In the genomic region with DNA sequence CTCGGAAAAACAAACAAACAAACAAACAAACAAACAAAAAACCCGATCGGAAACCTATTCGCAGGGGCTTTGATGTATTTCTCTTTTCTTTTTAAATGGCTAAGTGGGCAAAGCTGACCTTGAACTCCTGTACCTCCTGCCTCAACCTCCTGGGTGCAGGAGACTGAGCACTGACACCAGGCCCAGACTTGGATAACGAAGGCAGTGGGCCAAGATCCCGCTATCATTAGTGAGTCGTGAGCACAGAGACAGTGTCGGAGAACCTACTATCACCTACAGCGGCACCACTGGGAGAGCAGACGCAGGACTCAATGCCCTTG, we compare ENCODE assay signal across 8 mouse cellular contexts. TPM values are rescaled to one million over a fixed set of nuclear protein-coding genes. Genes with fewer than 3 reads are reported as not detected.
DNase-seq lines count a peak whose midpoint lies in the region; ATAC-seq and TF ChIP-seq lines count a peak whose summit lies in the region.

No protein-coding gene starts in this region.

- no peak for TF ChIP-seq CTCF in testis, adult 2 months (IDR thresholded peaks at IDR 0.05; ENCODE audit: control insufficient read depth, insufficient read depth, insufficient replicate concordance, low read depth, low read length)

- H3K4me1 ChIP-seq in erythroblast, embryonic 14.5 days (ENCODE audit: control insufficient read depth): peaks cover 46% of the 10 kb centered on the region
- H3K4me1 ChIP-seq in testis, adult 2 months (ENCODE audit: control insufficient read depth, insufficient read depth, low read length): peaks cover 4% of the 10 kb centered on the region
- H3K4me1 ChIP-seq in liver, embryonic 12.5 days: peaks cover 44% of the 10 kb centered on the region
- H3K4me1 ChIP-seq in stomach, embryonic 16.5 days (ENCODE audit: control insufficient read depth, insufficient read depth, low read length): peaks cover 3% of the 10 kb centered on the region; the same call in 1 of the 2 replicates

- H3K27ac ChIP-seq in testis, adult 2 months (ENCODE audit: control insufficient read depth, insufficient read depth, low read depth, low read length): peak overlapping the region; percentile 41
- H3K27ac ChIP-seq in liver, embryonic 12.5 days: peak overlapping the region; percentile 99
- H3K27ac ChIP-seq in stomach, embryonic 16.5 days (ENCODE audit: low read length): peak overlapping the region; percentile 69

- H3K4me3 ChIP-seq in erythroblast, embryonic 14.5 days (replicated peaks): peak overlapping the region; percentile 89
- H3K4me3 ChIP-seq in testis, adult 2 months (ENCODE audit: control insufficient read depth, low read depth, low read length): peak overlapping the region; percentile 97
- peak overlapping the region; percentile 92 for H3K4me3 ChIP-seq in liver, embryonic 12.5 days
- peak overlapping the region; percentile 79 for H3K4me3 ChIP-seq in stomach, embryonic 16.5 days (replicated peaks; ENCODE audit: low read length)

- H3K27me3 ChIP-seq in erythroblast, embryonic 14.5 days (ENCODE audit: control insufficient read depth): no peaks in the 10 kb centered on the region
- no peaks in the 10 kb centered on the region for H3K27me3 ChIP-seq in testis, adult 2 months (ENCODE audit: control insufficient read depth, insufficient read depth, low read length)
- no peaks in the 10 kb centered on the region for H3K27me3 ChIP-seq in liver, embryonic 12.5 days (replicated peaks)
- H3K27me3 ChIP-seq in stomach, embryonic 16.5 days (ENCODE audit: control insufficient read depth, insufficient read depth, low read length): no peaks in the 10 kb centered on the region

- no peaks in the 10 kb centered on the region for H3K9me3 ChIP-seq in erythroblast, embryonic 14.5 days (ENCODE audit: control insufficient read depth, low read length)
- no peaks in the 10 kb centered on the region for H3K9me3 ChIP-seq in liver, embryonic 12.5 days (replicated peaks)
- no peaks in the 10 kb centered on the region for H3K9me3 ChIP-seq in stomach, embryonic 16.5 days (replicated peaks; ENCODE audit: control insufficient read depth, low read length)

- 2% methylated on average over 10 of the region's 10 CpGs for WGBS in liver, embryonic 12.5 days (ENCODE audit: insufficient replicate concordance)
- WGBS in stomach, embryonic 16.5 days: 1% methylated on average over 10 of the region's 10 CpGs

- H3K4me2 ChIP-seq in liver, embryonic 12.5 days: peak overlapping the region; percentile 75
- peak overlapping the region; percentile 69 for H3K4me2 ChIP-seq in stomach, embryonic 16.5 days (ENCODE audit: low read depth, low read length)

- no peak for DNase-seq in testis, postnatal 14 days (ENCODE audit: low spot score)
- no peak for DNase-seq in urinary bladder, postnatal 4 days (ENCODE audit: low spot score in 2 of 2)

- no peak for TF ChIP-seq POLR2A in testis, adult 2 months (IDR thresholded peaks at IDR 0.05; ENCODE audit: control insufficient read depth, low read depth, low read length)

- H3K9ac ChIP-seq in liver, embryonic 12.5 days: peak overlapping the region; percentile 97
- peak overlapping the region; percentile 89 for H3K9ac ChIP-seq in stomach, embryonic 16.5 days (ENCODE audit: low read length)

- no peak for ATAC-seq in erythroblast, adult 5-6 weeks (replicated peaks; ENCODE audit: low FRiP score, poor library complexity, severe bottlenecking)
- ATAC-seq in liver, embryonic 12.5 days: no peak
- no peak for ATAC-seq in stomach, embryonic 16.5 days (ENCODE audit: insufficient read depth, low FRiP score)
- ATAC-seq in megakaryocyte progenitor cell, adult 5-6 weeks (replicated peaks; ENCODE audit: poor library complexity): no peak

- H3K36me3 ChIP-seq in erythroblast, embryonic 14.5 days (ENCODE audit: control insufficient read depth): peaks cover 49% of the 10 kb centered on the region
- peaks cover 1% of the 10 kb centered on the region; the same call in 1 of the 2 replicates for H3K36me3 ChIP-seq in testis, adult 2 months (ENCODE audit: control insufficient read depth, insufficient read depth, low read length)
- peaks cover 43% of the 10 kb centered on the region for H3K36me3 ChIP-seq in liver, embryonic 12.5 days
- H3K36me3 ChIP-seq in stomach, embryonic 16.5 days (ENCODE audit: control insufficient read depth, insufficient read depth, low read length): 0 out of 2 replicates have a peak, but pooled peaks cover 4% of the 10 kb centered on the region

RNA-seq across cellular contexts. Expression of gene Gmnn, which starts 0.7 kb away (rescaled TPM):
- polyA plus RNA-seq in erythroblast, embryonic 14.5 days (2012): 1.7 and 1.8 TPM in 2 replicates
- total RNA-seq in erythroblast, adult 5-6 weeks (2015; ENCODE audit: low replicate concordance): 87.6 and 105 TPM in 2 replicates
- total RNA-seq in erythroblast, adult 5-6 weeks (2017; ENCODE audit: low replicate concordance): 108 and 135 TPM in 2 replicates
- polyA plus RNA-seq in testis, adult 2 months (2012; rRNA removed): 10.0 and 11.0 TPM in 2 replicates
- polyA plus RNA-seq in liver, embryonic 12.5 days (2016; fragmentation: Nextera tagmentation; extraction: Ambion mirVana): 153 and 154 TPM in 2 replicates
- polyA plus RNA-seq in stomach, embryonic 16.5 days (2015; fragmentation: Nextera tagmentation; extraction: Ambion mirVana): 76.2 and 84.9 TPM in 2 replicates
- 185 and 201 TPM in 2 replicates for total RNA-seq in megakaryocyte progenitor cell, adult 5-6 weeks (2015)
- total RNA-seq in megakaryocyte progenitor cell, adult 5-6 weeks (2017): 207 and 229 TPM in 2 replicates

RNA-seq across cellular contexts. Expression of gene Armh2, which starts 20.0 kb away (rescaled TPM):
- polyA plus RNA-seq in erythroblast, embryonic 14.5 days (2012): not detected in 2 replicates
- not detected in 2 replicates for total RNA-seq in erythroblast, adult 5-6 weeks (2015; ENCODE audit: low replicate concordance)
- 2.0 TPM in 1 of 2 replicates, not detected in the other for total RNA-seq in erythroblast, adult 5-6 weeks (2017; ENCODE audit: low replicate concordance)
- polyA plus RNA-seq in testis, adult 2 months (2012; rRNA removed): 71.8 and 82.7 TPM in 2 replicates
- polyA plus RNA-seq in liver, embryonic 12.5 days (2016; fragmentation: Nextera tagmentation; extraction: Ambion mirVana): 0.14 TPM in 1 of 2 replicates, not detected in the other
- not detected in 2 replicates for polyA plus RNA-seq in stomach, embryonic 16.5 days (2015; fragmentation: Nextera tagmentation; extraction: Ambion mirVana)
- not detected in 2 replicates for total RNA-seq in megakaryocyte progenitor cell, adult 5-6 weeks (2015)
- not detected in 2 replicates for total RNA-seq in megakaryocyte progenitor cell, adult 5-6 weeks (2017)

RNA-seq across cellular contexts. Expression of gene BC005537, which starts 40.4 kb away (rescaled TPM):
- 5.3 and 6.0 TPM in 2 replicates for polyA plus RNA-seq in erythroblast, embryonic 14.5 days (2012)
- 110 and 132 TPM in 2 replicates for total RNA-seq in erythroblast, adult 5-6 weeks (2015; ENCODE audit: low replicate concordance)
- total RNA-seq in erythroblast, adult 5-6 weeks (2017; ENCODE audit: low replicate concordance): 106 and 118 TPM in 2 replicates
- polyA plus RNA-seq in testis, adult 2 months (2012; rRNA removed): 51.9 and 60.0 TPM in 2 replicates
- 10.1 and 10.8 TPM in 2 replicates for polyA plus RNA-seq in liver, embryonic 12.5 days (2016; fragmentation: Nextera tagmentation; extraction: Ambion mirVana)
- 14.1 and 15.2 TPM in 2 replicates for polyA plus RNA-seq in stomach, embryonic 16.5 days (2015; fragmentation: Nextera tagmentation; extraction: Ambion mirVana)
- total RNA-seq in megakaryocyte progenitor cell, adult 5-6 weeks (2015): 142 and 148 TPM in 2 replicates
- 59.3 and 60.2 TPM in 2 replicates for total RNA-seq in megakaryocyte progenitor cell, adult 5-6 weeks (2017)

Comparison
In these comparisons a context has a peak if more than half of its experiments do, and no peak if none do; other contexts are left out.
1. H3K27ac ChIP-seq: peak in every context shown above with its lines; median percentile 99 in liver, embryonic 12.5 days; 69 in stomach, embryonic 16.5 days; 41 in testis, adult 2 months.
2. RNA of gene Armh2, which starts 20.0 kb away (polyA plus RNA-seq): 71.8 to 82.7 TPM in testis, adult 2 months; 0.14 TPM in liver, embryonic 12.5 days, not detected in erythroblast, embryonic 14.5 days and not detected in stomach, embryonic 16.5 days; every median in the first group is over 10 times any median in the second.
3. Peak in every context shown above with its lines, with median percentiles within 50 percentile points of each other: H3K4me3 ChIP-seq.